Mouse (Mus musculus) kidney, adult 11 months (tissue): ENCODE measurements around the gene Smim11.

Experiments used
- DNase-seq: peaks from one replicate; pipeline ENCODE4 v3.0.0; 2022

Gene Smim11

DNA sequence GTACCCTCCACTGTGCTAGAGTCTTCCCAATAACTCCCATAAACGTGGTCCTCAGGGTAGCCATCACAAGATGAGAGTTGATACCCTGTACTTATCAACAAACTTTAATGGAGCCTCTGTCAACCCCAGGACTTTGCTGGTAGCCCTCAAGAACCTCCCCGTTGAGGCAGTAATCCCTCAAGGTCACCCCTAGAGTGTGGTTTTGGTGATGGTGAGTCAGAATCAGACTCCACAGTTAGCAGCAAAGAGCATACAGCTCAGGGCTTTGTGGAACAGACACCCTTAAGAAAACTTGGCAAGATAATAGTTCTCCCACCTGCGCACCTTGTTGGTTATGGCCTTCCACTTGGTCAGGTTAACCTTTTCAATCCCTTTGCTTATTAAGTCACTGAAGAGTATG, 19.3 kb downstream of the Smim11 start:
- no peak for DNase-seq

- no peak for DNase-seq
These were observed 20.3 kb downstream of the Smim11 start, which contains the start of gene Fam243 for GRCm38 (mm10) chr16:92321341-92321740. Fam243 (minus strand) TSS chr16:92321441.

DNA sequence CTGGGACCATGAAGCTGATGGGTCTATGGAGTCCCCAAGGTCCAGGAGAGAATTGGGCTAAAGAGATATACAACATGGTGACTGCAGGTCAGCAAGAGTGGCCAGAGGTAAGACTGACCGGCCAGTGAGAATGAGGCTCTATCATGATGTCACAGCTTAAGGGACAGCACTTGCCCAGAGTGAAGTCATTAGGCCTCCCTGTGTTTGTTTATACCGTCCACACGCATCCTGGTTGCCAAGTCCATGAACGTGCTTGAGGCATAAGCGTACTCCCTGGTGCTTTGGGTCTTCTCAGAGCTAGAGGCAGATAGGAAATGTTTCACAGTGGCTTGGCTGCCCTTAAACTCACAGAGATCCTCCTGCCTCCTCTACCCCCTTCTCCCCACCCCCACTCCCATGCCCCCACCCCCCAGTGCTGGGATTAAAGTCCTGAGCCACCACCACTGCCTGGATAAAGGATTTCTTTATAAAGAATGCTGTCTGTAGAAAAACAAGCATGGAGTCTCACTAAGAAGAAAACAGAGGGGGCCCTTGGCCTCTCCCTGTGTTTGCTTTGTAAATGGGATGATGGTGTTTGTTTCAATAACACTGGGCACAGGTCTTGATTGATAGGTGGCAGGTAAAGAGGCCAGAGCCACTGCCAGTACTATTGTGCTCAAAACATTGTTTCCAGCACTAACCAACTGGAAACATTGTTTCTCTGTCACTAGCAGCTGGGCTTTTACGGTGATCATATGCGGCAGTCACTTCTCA, 23.4 kb downstream of the Smim11 start:
- no peak for DNase-seq

DNA sequence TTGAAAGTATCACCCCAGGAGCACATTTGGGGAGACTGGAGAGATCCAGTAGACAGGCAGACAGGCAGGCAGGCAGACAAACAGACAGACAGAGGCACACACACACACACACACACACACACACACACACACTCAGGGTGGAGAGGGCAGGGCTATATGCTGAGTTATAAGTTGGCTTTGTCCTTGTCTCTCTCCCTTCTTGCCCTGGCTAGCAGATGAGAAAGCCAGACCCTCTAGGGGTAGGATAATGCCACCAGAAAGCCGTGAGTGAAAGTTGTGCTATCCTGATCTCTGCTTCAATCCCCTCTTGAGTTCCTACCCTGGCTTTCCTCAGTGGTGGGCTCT, 23.9 kb downstream of the Smim11 start:
- DNase-seq = no peak

DNA sequence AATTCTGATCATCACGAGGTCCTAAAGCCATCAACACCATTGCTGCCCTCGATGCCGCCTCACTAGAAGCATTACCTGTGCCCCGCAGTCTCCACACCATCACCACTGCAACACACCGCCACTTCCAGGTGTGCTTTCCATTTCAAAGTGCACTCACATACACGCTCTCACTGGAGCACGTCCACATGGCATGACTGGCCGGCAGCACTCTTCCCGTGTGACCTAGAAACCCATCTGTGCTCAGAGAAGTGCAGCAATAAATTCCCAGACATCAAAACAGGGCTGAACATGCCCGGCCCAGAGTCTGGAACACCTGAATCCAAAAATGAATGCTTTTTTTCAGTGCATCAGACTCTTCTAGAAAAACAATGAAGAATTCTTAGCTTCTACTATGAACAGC, 26.8 kb downstream of the Smim11 start:
- no peak for DNase-seq

DNA sequence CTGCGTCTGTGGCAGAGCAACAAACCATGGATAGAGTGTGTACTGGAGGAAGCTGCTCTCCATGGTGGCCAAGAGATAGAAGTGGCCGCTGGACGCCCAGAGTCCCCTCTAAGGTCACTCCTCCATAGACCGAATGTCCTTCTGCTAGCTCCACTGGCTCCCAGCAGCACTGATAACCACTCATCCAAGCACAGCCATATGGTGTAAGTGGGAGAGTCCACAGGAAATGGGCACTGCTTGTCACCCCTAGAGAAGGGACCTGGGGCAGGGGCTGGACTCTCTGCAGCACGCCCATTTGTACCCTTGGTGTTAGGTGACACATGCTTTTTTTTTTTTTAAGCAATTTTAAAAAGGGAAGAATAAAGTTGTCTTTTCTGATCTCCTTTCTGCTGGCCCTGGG, 29.9 kb downstream of the Smim11 start:
- no peak for DNase-seq

GRCm38 (mm10) chr16:92334600-92334999, 33.5 kb downstream of the Smim11 start:
- DNase-seq = no peak

DNA sequence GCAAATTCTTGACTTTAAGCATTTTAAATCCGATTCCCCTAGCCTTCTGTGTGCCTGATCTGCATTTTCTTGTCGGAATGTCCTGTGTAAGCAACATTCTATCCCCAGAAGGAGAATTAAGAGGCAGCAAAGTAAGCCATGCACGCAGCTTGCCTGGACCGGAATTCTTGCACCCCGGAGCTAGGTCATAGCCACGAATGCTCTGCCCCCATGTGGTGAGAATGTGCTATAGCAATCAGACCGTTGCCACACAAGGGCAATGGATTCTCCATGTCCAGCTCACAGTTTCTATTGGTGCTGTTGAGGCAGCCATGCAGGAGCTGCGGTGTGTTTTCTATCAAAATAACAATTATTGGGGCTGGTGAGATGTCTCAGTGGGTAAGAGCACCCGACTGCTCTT, 35.2 kb downstream of the Smim11 start:
- peak; percentile 75 for DNase-seq

DNA sequence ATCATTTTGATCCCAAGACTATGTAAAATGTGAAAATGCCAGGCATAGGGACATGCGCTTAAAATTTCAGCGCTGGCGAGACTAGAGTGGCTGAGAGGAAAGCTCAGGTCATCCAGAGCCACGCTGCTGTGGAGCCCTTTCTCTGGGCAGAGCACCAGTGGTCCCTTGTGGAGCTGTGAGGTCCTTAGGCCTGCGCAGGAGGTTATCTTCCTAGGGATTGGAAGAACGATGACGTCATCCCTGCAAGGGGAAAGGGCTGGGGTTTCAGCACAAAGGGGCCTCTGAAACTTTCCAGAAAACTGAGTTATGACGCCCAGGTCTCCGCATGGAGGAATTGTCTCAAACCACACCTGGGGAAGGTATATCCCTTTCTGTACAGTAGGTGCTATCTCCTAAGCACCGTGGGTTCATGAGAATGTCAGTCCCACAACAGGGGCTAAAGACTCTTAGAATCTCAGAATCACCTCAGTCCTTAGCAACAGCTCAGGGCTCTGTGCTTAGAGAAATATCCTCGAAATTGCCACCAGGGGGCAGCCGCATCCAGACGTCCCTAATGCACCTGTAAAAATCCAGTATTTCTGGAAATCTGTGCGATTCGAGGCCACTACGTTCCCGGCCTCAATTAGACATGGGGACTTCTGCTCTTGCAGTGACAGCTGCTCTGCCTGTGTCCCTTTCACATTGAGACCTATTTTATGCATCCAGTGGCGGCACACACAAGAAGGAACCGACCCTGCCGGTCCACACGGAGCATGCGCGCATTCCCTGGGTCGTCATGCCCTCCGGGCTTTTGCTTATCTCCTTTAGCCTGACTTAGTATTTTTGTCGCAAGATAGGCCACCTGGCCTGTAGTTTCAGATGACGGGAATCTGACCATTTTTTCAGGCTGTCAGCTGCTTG, 39.8 kb downstream of the Smim11 start:
- DNase-seq = peak; percentile 43

DNA sequence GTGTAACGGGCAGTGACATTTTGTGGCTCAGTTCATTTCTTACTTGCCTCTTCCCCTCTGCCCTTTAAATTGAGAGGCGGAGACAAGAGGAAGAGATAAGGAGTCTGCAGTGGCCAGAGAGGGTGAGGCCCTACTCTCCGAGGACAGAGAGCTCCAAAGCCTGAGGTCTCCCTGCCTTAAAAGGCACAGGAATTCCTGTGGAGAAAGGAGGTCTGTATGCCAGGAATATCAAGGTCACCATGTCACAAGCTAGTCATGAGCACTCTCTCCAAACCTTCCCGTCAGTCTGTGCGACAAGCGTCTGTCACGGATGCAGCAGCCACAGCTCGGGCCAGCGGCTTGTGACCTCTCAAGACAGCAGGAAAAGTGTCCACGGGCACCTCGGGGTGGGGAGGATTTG, 44.1 kb downstream of the Smim11 start:
- DNase-seq = no peak

DNA sequence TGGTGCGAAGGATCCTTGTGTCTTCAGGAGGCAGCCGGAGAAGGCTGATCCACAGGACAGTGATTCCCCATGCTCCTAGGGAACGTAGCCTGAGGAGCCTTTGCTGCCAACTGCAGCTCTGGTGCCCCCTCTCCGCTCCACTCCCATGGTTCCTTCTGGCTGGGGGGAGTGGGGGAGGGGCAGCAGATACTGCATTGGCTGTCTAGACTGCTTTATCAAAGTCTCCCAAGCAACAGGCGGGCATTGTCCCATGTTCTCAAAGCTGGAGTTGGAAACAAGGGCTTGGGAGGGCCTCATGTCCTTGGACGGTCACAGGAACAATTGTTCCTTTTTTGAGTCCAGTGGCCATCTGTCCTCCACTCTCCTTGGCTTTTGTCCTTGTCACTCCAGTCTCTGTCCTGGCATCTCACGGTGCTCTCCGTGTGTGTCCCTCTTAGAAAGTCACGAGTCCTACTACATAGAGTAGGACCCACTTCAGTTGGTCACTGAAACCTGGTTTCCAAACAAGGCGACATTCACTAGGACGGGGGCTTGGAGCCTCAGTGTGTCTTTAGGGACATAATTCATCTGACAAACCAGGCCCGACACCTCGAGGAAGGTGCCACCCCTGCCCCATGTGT, 45.3 kb downstream of the Smim11 start:
- no peak for DNase-seq

- DNase-seq = no peak
These were observed 47.9 kb downstream of the Smim11 start for GRCm38 (mm10) chr16:92348941-92349340.

DNA sequence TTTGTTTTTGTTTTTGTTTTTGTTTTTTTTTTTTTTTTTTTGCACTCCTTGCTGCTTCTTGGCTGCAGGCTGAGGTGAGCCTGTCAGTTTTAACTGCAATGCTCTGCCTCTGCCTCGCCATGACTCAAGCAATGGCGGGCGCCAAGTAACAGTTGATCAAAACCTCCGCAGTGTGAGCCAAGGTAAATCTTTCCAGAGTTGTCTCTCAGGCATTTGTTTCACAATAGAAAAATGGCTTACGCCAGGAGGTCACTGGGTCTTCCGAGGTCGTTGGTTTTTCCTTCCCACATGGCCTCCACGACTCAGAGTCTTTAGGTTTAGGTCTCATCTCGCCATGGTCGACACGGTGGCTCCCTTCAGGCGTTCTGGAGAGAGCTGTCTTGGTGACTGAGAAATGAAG, 52.2 kb downstream of the Smim11 start:
- no peak for DNase-seq

DNA sequence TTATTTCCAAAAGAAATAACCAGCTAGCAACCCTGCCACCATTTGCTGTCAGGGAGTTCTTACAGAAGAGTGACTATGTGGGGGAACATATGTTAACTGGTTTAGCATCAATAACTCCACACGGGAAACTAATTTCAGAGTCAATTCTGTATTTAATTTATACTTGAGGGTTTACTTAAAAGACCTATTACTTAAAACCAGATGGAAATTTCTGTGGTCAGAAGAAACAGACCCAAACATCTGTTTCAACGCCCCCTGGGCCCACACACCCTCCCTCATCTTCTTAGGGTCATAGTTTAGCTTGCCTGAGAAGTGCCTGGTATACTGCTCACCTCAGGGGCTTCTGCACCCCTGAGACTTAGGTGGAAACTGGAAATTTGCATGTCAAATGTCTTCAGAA, 52.8 kb downstream of the Smim11 start:
- no peak for DNase-seq

DNA sequence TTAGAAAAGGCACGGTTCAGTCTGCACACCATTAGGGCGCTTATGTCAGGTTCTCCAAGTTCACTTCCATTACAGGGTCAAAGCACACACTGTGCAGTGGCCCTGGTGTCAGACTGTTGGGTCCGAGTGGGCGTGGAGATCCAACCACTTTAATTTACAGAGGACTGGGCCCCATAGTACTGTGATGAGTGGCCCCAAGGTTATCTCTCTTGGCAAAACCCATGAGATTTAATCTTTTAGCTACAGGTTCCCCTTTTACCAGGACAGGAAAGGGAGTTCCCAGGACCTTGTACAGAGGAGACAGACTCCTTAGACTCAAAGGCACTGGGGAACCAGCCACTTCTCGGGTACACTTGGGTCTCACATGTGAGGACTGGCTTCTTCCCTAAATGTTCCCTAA, 54.3 kb downstream of the Smim11 start:
- DNase-seq = no peak

GRCm38 (mm10) chr16:92355982-92356381, 54.9 kb downstream of the Smim11 start:
- no peak for DNase-seq

- no peak for DNase-seq
These were observed 55.9 kb downstream of the Smim11 start for GRCm38 (mm10) chr16:92357023-92357422.

- DNase-seq = no peak
These were observed 56.5 kb downstream of the Smim11 start for GRCm38 (mm10) chr16:92357566-92357965.

GRCm38 (mm10) chr16:92358734-92359133, 57.6 kb downstream of the Smim11 start:
- no peak for DNase-seq

GRCm38 (mm10) chr16:92359229-92359628, 58.1 kb downstream of the Smim11 start, which contains the start of gene Kcne1:
Kcne1 (minus strand) TSS chr16:92359468.
- no peak for DNase-seq

- no peak for DNase-seq
These were observed 59.6 kb downstream of the Smim11 start for GRCm38 (mm10) chr16:92360711-92361110.
